ENCODE assay signal across 9 mouse cellular contexts in genomic region chr6:72510686-72511421, GRCm38 (mm10). TPM values are rescaled to one million over a fixed set of nuclear protein-coding genes. Genes with fewer than 3 reads are reported as not detected.
DNase-seq lines count a peak whose midpoint lies in the region; ATAC-seq and TF ChIP-seq lines count a peak whose summit lies in the region.
"Had no signal": no experiment of that assay in that cellular context is flagged by ENCODE, and none has a peak within 500 bp of the region (broad histone marks: within the 10 kb centered on the region; RNA-seq: fewer than 3 reads in every experiment).

No protein-coding gene starts in this region.

- no peaks in the 10 kb centered on the region for H3K27me3 ChIP-seq in lung, postnatal 0 days (replicated peaks; ENCODE audit: insufficient read depth, low read length)
- H3K27me3 ChIP-seq in embryonic facial prominence, embryonic 14.5 days (replicated peaks; ENCODE audit: control insufficient read depth, insufficient read depth, low read length): no peaks in the 10 kb centered on the region
- H3K27me3 ChIP-seq in hindbrain, postnatal 0 days (ENCODE audit: insufficient read depth, low read length): no peaks in the 10 kb centered on the region
- H3K27me3 ChIP-seq in neural tube, embryonic 15.5 days (replicated peaks): no peaks in the 10 kb centered on the region
- H3K27me3 ChIP-seq in forebrain, embryonic 11.5 days (ENCODE audit: control insufficient read depth, insufficient read depth, low read length): no peaks in the 10 kb centered on the region

- peak overlapping the region; percentile 32; the same call in 1 of the 2 replicates for H3K27ac ChIP-seq in lung, postnatal 0 days (ENCODE audit: low read length)
- peak overlapping the region; percentile 61 for H3K27ac ChIP-seq in embryonic facial prominence, embryonic 14.5 days (replicated peaks; ENCODE audit: low read depth, low read length)
- H3K27ac ChIP-seq in hindbrain, postnatal 0 days: no peak overlapping the region
- H3K27ac ChIP-seq in neural tube, embryonic 15.5 days (replicated peaks): peak overlapping the region; percentile 15; the same call in 1 of the 2 replicates
- no peak overlapping the region for H3K27ac ChIP-seq in forebrain, embryonic 11.5 days (ENCODE audit: low read depth, low read length)

- no peak for TF ChIP-seq POLR2A in lung, adult 2 months (IDR thresholded peaks at IDR 0.05; ENCODE audit: borderline replicate concordance, extremely low read depth, low read depth, low read length)

- no peak for ATAC-seq in lung, postnatal 0 days
- no peak for ATAC-seq in embryonic facial prominence, embryonic 14.5 days (ENCODE audit: low read depth)
- ATAC-seq in hindbrain, postnatal 0 days: no peak
- ATAC-seq in neural tube, embryonic 15.5 days (ENCODE audit: low FRiP score): no peak
- no peak for ATAC-seq in forebrain, embryonic 11.5 days (replicated peaks; ENCODE audit: low FRiP score)

- DNase-seq in lung, postnatal 0 days (ENCODE audit: low spot score): no peak
- DNase-seq in lung, adult 2 months: no peak
- DNase-seq in embryonic facial prominence, embryonic 14.5 days (ENCODE audit: low spot score): peak; percentile 33
- DNase-seq in hindbrain, postnatal 0 days (ENCODE audit: low spot score): no peak
- DNase-seq in urinary bladder, postnatal 4 days (ENCODE audit: low spot score in 2 of 2): no peak
- DNase-seq in gastrocnemius, postnatal 36 days: no peak
- DNase-seq in forebrain, embryonic 11.5 days (ENCODE audit: low spot score): no peak

- intact Hi-C loops in gastrocnemius, postnatal 36 days (cut with DNase I): no loop called here

- no peak overlapping the region for H3K4me3 ChIP-seq in lung, postnatal 0 days (ENCODE audit: low read depth, low read length)
- no peak overlapping the region for H3K4me3 ChIP-seq in lung, adult 2 months (replicated peaks; ENCODE audit: extremely low read depth, low read depth, low read length)
- H3K4me3 ChIP-seq in embryonic facial prominence, embryonic 14.5 days (ENCODE audit: low read depth, low read length): no peak overlapping the region
- no peak overlapping the region for H3K4me3 ChIP-seq in hindbrain, postnatal 0 days (ENCODE audit: low read length)
- no peak overlapping the region for H3K4me3 ChIP-seq in neural tube, embryonic 15.5 days (replicated peaks)
- no peak overlapping the region for H3K4me3 ChIP-seq in forebrain, embryonic 11.5 days (ENCODE audit: low read depth, low read length)

- H3K9ac ChIP-seq in lung, postnatal 0 days (replicated peaks; ENCODE audit: low read depth): no peak overlapping the region
- no peak overlapping the region for H3K9ac ChIP-seq in embryonic facial prominence, embryonic 14.5 days (ENCODE audit: low read depth, low read length)
- no peak overlapping the region for H3K9ac ChIP-seq in hindbrain, postnatal 0 days (replicated peaks; ENCODE audit: low read length)
- H3K9ac ChIP-seq in neural tube, embryonic 15.5 days (replicated peaks): no peak overlapping the region
- H3K9ac ChIP-seq in forebrain, embryonic 11.5 days (ENCODE audit: low read length): no peak overlapping the region

- peak; percentile 21 for TF ChIP-seq CTCF in lung, postnatal 0 days (IDR thresholded peaks at IDR 0.05)
- TF ChIP-seq CTCF in lung, adult 2 months (IDR thresholded peaks at IDR 0.05; ENCODE audit: insufficient read depth, low read length): no peak
- peak; percentile 24; the same call in 1 of the 2 replicates for TF ChIP-seq CTCF in hindbrain, postnatal 0 days (IDR thresholded peaks at IDR 0.05; ENCODE audit: low read depth)

- H3K4me1 ChIP-seq in lung, postnatal 0 days (ENCODE audit: insufficient read depth, low read depth, low read length): no peaks in the 10 kb centered on the region
- peaks cover 7% of the 10 kb centered on the region for H3K4me1 ChIP-seq in lung, adult 2 months (ENCODE audit: control insufficient read depth, insufficient read depth, low read length)
- H3K4me1 ChIP-seq in embryonic facial prominence, embryonic 14.5 days (ENCODE audit: control insufficient read depth, insufficient read depth, low read length): peaks cover 38% of the 10 kb centered on the region
- H3K4me1 ChIP-seq in hindbrain, postnatal 0 days (ENCODE audit: insufficient read depth, low read length): peaks cover 20% of the 10 kb centered on the region
- peaks cover 42% of the 10 kb centered on the region for H3K4me1 ChIP-seq in neural tube, embryonic 15.5 days
- H3K4me1 ChIP-seq in forebrain, embryonic 11.5 days (replicated peaks; ENCODE audit: control insufficient read depth, insufficient read depth, low read length): peaks cover 8% of the 10 kb centered on the region; the same call in 1 of the 2 replicates

- no peak overlapping the region for H3K4me2 ChIP-seq in lung, postnatal 0 days (replicated peaks; ENCODE audit: low read depth, low read length)
- no peak overlapping the region for H3K4me2 ChIP-seq in embryonic facial prominence, embryonic 14.5 days (ENCODE audit: low read depth, low read length)
- no peak overlapping the region for H3K4me2 ChIP-seq in hindbrain, postnatal 0 days (ENCODE audit: low read depth, low read length)
- no peak overlapping the region for H3K4me2 ChIP-seq in neural tube, embryonic 15.5 days
- no peak overlapping the region for H3K4me2 ChIP-seq in forebrain, embryonic 11.5 days (ENCODE audit: low read depth, low read length, severe bottlenecking)

- no peaks in the 10 kb centered on the region for H3K9me3 ChIP-seq in lung, postnatal 0 days (ENCODE audit: low read length)
- no peaks in the 10 kb centered on the region for H3K9me3 ChIP-seq in embryonic facial prominence, embryonic 14.5 days (ENCODE audit: control insufficient read depth, low read length)
- no peaks in the 10 kb centered on the region for H3K9me3 ChIP-seq in hindbrain, postnatal 0 days (ENCODE audit: low read length)
- H3K9me3 ChIP-seq in neural tube, embryonic 15.5 days (replicated peaks): no peaks in the 10 kb centered on the region
- no peaks in the 10 kb centered on the region for H3K9me3 ChIP-seq in forebrain, embryonic 11.5 days (ENCODE audit: control insufficient read depth, low read length)

- no peak for TF ChIP-seq EP300 in lung, postnatal 0 days (IDR thresholded peaks at IDR 0.05)

- 47% methylated on average over 6 of the region's 6 CpGs for WGBS in lung, postnatal 0 days
- 55% methylated on average over 6 of the region's 6 CpGs for WGBS in lung, adult 2 months
- 53% methylated on average over 6 of the region's 6 CpGs for WGBS in embryonic facial prominence, embryonic 14.5 days
- 49% methylated on average over 6 of the region's 6 CpGs for WGBS in hindbrain, postnatal 0 days
- WGBS in neural tube, embryonic 15.5 days: 72% methylated on average over 6 of the region's 6 CpGs
- WGBS in forebrain, embryonic 11.5 days: 83% methylated on average over 6 of the region's 6 CpGs

- H3K36me3 ChIP-seq in lung, postnatal 0 days (ENCODE audit: insufficient read depth, low read length): no peaks in the 10 kb centered on the region
- no peaks in the 10 kb centered on the region for H3K36me3 ChIP-seq in embryonic facial prominence, embryonic 14.5 days (ENCODE audit: control insufficient read depth, insufficient read depth, low read length)
- H3K36me3 ChIP-seq in hindbrain, postnatal 0 days (ENCODE audit: insufficient read depth, low read length): no peaks in the 10 kb centered on the region
- H3K36me3 ChIP-seq in neural tube, embryonic 15.5 days: no peaks in the 10 kb centered on the region
- no peaks in the 10 kb centered on the region for H3K36me3 ChIP-seq in forebrain, embryonic 11.5 days (ENCODE audit: control insufficient read depth, insufficient read depth, low read length)

RNA-seq across cellular contexts. Expression of gene Sh2d6, which starts 10.7 kb away (rescaled TPM):
- polyA plus RNA-seq in lung, postnatal 0 days (2015; fragmentation: Nextera tagmentation; extraction: Ambion mirVana): not detected in 2 replicates
- 0.19 and 0.32 TPM in 2 replicates for polyA plus RNA-seq in lung, adult 2 months (2012; rRNA removed)
- not detected in 2 replicates for polyA plus RNA-seq in embryonic facial prominence, embryonic 14.5 days (2014; fragmentation: Nextera tagmentation; extraction: Ambion mirVana)
- not detected in 2 replicates for total RNA-seq in hindbrain, postnatal 0 days (2014; rRNA removed)
- 0.26 and 0.40 TPM in 2 replicates for polyA plus RNA-seq in hindbrain, postnatal 0 days (2015; fragmentation: Nextera tagmentation; extraction: Ambion mirVana)
- polyA plus RNA-seq in neural tube, embryonic 15.5 days (2015; fragmentation: Nextera tagmentation; extraction: Ambion mirVana): 0.24 and 0.70 TPM in 2 replicates
- 1 to 10 TPM in 1 of 2 experiments, under 1 TPM in 1; 0.66 to 1.7 TPM for total RNA-seq in gastrocnemius, postnatal 36 days (2021)
- 0.36 and 0.51 TPM in 2 replicates for polyA plus RNA-seq in forebrain, embryonic 11.5 days (2014; fragmentation: Nextera tagmentation; extraction: Ambion mirVana)
- total RNA-seq: monocyte, adult 5-6 weeks had no signal

RNA-seq across cellular contexts. Expression of gene Capg, which starts 33.3 kb away (rescaled TPM):
- polyA plus RNA-seq in lung, postnatal 0 days (2015; fragmentation: Nextera tagmentation; extraction: Ambion mirVana): 136 and 148 TPM in 2 replicates
- polyA plus RNA-seq in lung, adult 2 months (2012; rRNA removed): 67.6 and 67.8 TPM in 2 replicates
- polyA plus RNA-seq in embryonic facial prominence, embryonic 14.5 days (2014; fragmentation: Nextera tagmentation; extraction: Ambion mirVana): 70.8 and 75.9 TPM in 2 replicates
- total RNA-seq in hindbrain, postnatal 0 days (2014; rRNA removed): 5.8 and 10.6 TPM in 2 replicates
- polyA plus RNA-seq in hindbrain, postnatal 0 days (2015; fragmentation: Nextera tagmentation; extraction: Ambion mirVana): 10.0 and 11.2 TPM in 2 replicates
- 8.4 and 23.4 TPM in 2 replicates for polyA plus RNA-seq in neural tube, embryonic 15.5 days (2015; fragmentation: Nextera tagmentation; extraction: Ambion mirVana)
- total RNA-seq in gastrocnemius, postnatal 36 days (2021): 10 to 100 TPM in 1 of 2 experiments, 1 to 10 TPM in 1; 7.2 to 11.8 TPM
- polyA plus RNA-seq in forebrain, embryonic 11.5 days (2014; fragmentation: Nextera tagmentation; extraction: Ambion mirVana): 7.1 and 8.4 TPM in 2 replicates

Comparison
In these comparisons a context has a peak if more than half of its experiments do, and no peak if none do; other contexts are left out.
1. H3K27ac ChIP-seq: peak in lung, postnatal 0 days (single experiment), embryonic facial prominence, embryonic 14.5 days (single experiment) and neural tube, embryonic 15.5 days (single experiment); none in hindbrain, postnatal 0 days (single experiment) and forebrain, embryonic 11.5 days (single experiment).